Comparison of ENCODE assay signal across 20 mouse cellular contexts in the genomic region with DNA sequence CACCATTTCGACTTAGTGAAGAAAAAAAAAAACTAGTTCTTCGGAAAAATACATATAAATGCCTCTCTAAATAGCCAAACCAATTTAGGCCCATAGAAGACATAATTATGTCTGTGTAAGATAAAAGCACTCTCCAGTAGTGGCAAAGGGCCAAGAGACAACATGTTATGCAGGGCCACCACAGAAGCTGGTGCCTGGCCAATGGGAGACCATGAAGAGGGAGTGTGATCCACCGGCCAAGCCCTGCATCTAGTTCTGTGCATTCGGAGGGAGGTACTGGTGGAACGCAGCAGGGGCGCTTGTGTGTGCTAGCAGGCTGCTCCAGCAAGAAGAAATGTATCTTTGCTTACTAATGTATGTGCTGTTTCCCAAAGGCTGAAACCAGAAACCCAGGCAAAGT. TPM values are rescaled to one million over a fixed set of nuclear protein-coding genes. Genes with fewer than 3 reads are reported as not detected.
DNase-seq lines count a peak whose midpoint lies in the region; ATAC-seq lines count a peak whose summit lies in the region.
"Had no signal": no experiment of that assay in that cellular context is flagged by ENCODE, and none has a peak within 500 bp of the region (broad histone marks: within the 10 kb centered on the region; RNA-seq: fewer than 3 reads in every experiment).

No protein-coding gene starts in this region.

- H3K27me3 ChIP-seq in hindbrain, embryonic 13.5 days: no peaks in the 10 kb centered on the region
- H3K27me3 ChIP-seq: embryonic facial prominence, embryonic 15.5 days; midbrain, embryonic 12.5 days had no signal

- no peak overlapping the region for H3K4me2 ChIP-seq in hindbrain, embryonic 13.5 days
- H3K4me2 ChIP-seq: embryonic facial prominence, embryonic 15.5 days; liver, embryonic 11.5 days; midbrain, embryonic 12.5 days; neural tube, embryonic 12.5 days had no signal

- H3K4me1 ChIP-seq in hindbrain, embryonic 13.5 days (replicated peaks): no peaks in the 10 kb centered on the region
- H3K4me1 ChIP-seq: embryonic facial prominence, embryonic 15.5 days; hindbrain, embryonic 10.5 days; midbrain, embryonic 12.5 days; neural tube, embryonic 12.5 days had no signal

- intact Hi-C loops in left cerebral cortex, postnatal 10 days (cut with DNase I): no loop called here

- DNase-seq in cerebellum, postnatal 14 days: peak; percentile 28 to 35
- DNase-seq in cerebellum, adult 8-10 months: no peak
- DNase-seq in left cerebral cortex, postnatal 10 days (ENCODE audit: extremely low spot score in 1 of 2, low spot score in 2 of 2): peak; percentile 40 to 55
- no peak for DNase-seq in left cerebral cortex, adult 9 months (ENCODE audit: low spot score in 2 of 2)
- DNase-seq in right cerebral cortex, postnatal 4 days: peak; percentile 50
- no peak for DNase-seq in right cerebral cortex, postnatal 36 days (ENCODE audit: low spot score in 2 of 2)
- DNase-seq in adrenal gland, adult 8-10 months: no peak
- DNase-seq: lung, postnatal 10 days; thymus, postnatal 25 days had no signal

- no peak overlapping the region for H3K4me3 ChIP-seq in hindbrain, embryonic 13.5 days
- H3K4me3 ChIP-seq: embryonic facial prominence, embryonic 15.5 days; hindbrain, embryonic 10.5 days; left cerebral cortex, adult 2 months; midbrain, embryonic 12.5 days; neural tube, embryonic 12.5 days had no signal

- no peaks in the 10 kb centered on the region for H3K36me3 ChIP-seq in hindbrain, embryonic 13.5 days
- H3K36me3 ChIP-seq: embryonic facial prominence, embryonic 15.5 days; hindbrain, embryonic 10.5 days; midbrain, embryonic 12.5 days; neural tube, embryonic 12.5 days had no signal

- no peaks in the 10 kb centered on the region for H3K9me3 ChIP-seq in hindbrain, embryonic 13.5 days
- H3K9me3 ChIP-seq: embryonic facial prominence, embryonic 15.5 days; hindbrain, embryonic 10.5 days; midbrain, embryonic 12.5 days; neural tube, embryonic 12.5 days had no signal

- no peak for ATAC-seq in hindbrain, embryonic 13.5 days (ENCODE audit: low FRiP score)

- no peak overlapping the region for H3K27ac ChIP-seq in hindbrain, embryonic 13.5 days
- H3K27ac ChIP-seq: embryonic facial prominence, embryonic 15.5 days; hindbrain, embryonic 10.5 days; left cerebral cortex, adult 2 months; midbrain, embryonic 12.5 days; neural tube, embryonic 12.5 days; stomach, postnatal 0 days had no signal

- no peak overlapping the region for H3K9ac ChIP-seq in hindbrain, embryonic 13.5 days
- H3K9ac ChIP-seq: embryonic facial prominence, embryonic 15.5 days; midbrain, embryonic 12.5 days; neural tube, embryonic 12.5 days had no signal

- 78% methylated on average over 6 of the region's 6 CpGs for WGBS in hindbrain, embryonic 13.5 days

RNA-seq across cellular contexts. Expression of gene Heatr6, which starts 42.6 kb away (rescaled TPM):
- 10 to 100 TPM; 17.9 to 18.9 TPM for total RNA-seq in left cerebral cortex, postnatal 10 days (2021)
- polyA plus RNA-seq in hindbrain, embryonic 13.5 days (2015; fragmentation: Nextera tagmentation; extraction: Ambion mirVana): 36.0 and 39.8 TPM in 2 replicates
- 10 to 100 TPM; 15.7 to 22.4 (median 18.8) TPM for total RNA-seq in adrenal gland, adult 8-10 months (2022)

RNA-seq across cellular contexts. Expression of gene Wfdc21, which starts 49.4 kb away (rescaled TPM):
- total RNA-seq in left cerebral cortex, postnatal 10 days (2021): not detected
- 0.53 TPM in 1 of 2 replicates, not detected in the other for polyA plus RNA-seq in hindbrain, embryonic 13.5 days (2015; fragmentation: Nextera tagmentation; extraction: Ambion mirVana)
- 1 to 10 TPM in 2 of 4 experiments, not detected in 2; 1.3 to 2.2 TPM for total RNA-seq in adrenal gland, adult 8-10 months (2022)
- total RNA-seq: left cerebral cortex, adult 2 months had no signal
- polyA plus RNA-seq: frontal cortex, adult 2 months; heart, embryonic 14.5 days; hindbrain, embryonic 10.5 days; midbrain, embryonic 12.5 days; neural tube, embryonic 12.5 days had no signal

RNA-seq across cellular contexts. Expression of gene Hnf1b, which starts 53.8 kb away (rescaled TPM):
- total RNA-seq in left cerebral cortex, postnatal 10 days (2021): under 1 TPM; 0.14 to 0.19 TPM
- 0.10 and 0.19 TPM in 2 replicates for polyA plus RNA-seq in hindbrain, embryonic 13.5 days (2015; fragmentation: Nextera tagmentation; extraction: Ambion mirVana)
- under 1 TPM in 2 of 4 experiments, not detected in 2; 0.11 to 0.12 TPM for total RNA-seq in adrenal gland, adult 8-10 months (2022)
- total RNA-seq: common myeloid progenitor, adult 5-6 weeks had no signal
- polyA plus RNA-seq: embryonic facial prominence, embryonic 15.5 days; hindbrain, embryonic 10.5 days; midbrain, embryonic 12.5 days had no signal

Comparison
In these comparisons a context has a peak if more than half of its experiments do, and no peak if none do; other contexts are left out.
1. DNase-seq: peak in cerebellum, postnatal 14 days (2 of 2), left cerebral cortex, postnatal 10 days (2 of 2) and right cerebral cortex, postnatal 4 days (single experiment); none in cerebellum, adult 8-10 months (single experiment), left cerebral cortex, adult 9 months (0 of 2), right cerebral cortex, postnatal 36 days (0 of 2) and adrenal gland, adult 8-10 months (single experiment).